1 mouse cellular context compared by ENCODE assay signal in genomic region chrX:7678986-7679385, GRCm38 (mm10).
A peak's percentile ranks its signal among the peaks of the same experiment; 100 is the strongest.
TF ChIP-seq lines count a peak whose summit lies in the region.

No protein-coding gene starts in this region.

TF ChIP-seq in CH12.LX, 34 proteins besides CTCF, POLR2A, EP300 and RAD21 (continued from another document):
- peak; percentile 44 for TF ChIP-seq SMC3 (IDR thresholded peaks at IDR 0.05; ENCODE audit: low read depth, low read length)
